Mouse (Mus musculus): Measurements from ENCODE around the gene Rps19. TPM values are rescaled to one million over a fixed set of nuclear protein-coding genes. Genes with fewer than 3 reads are reported as not detected.

Gene Rps19
- polyA plus RNA-seq, 1 experiment: 698 TPM

- DNase-seq: peak; percentile 79
- H3K27ac ChIP-seq (ENCODE audit: control insufficient read depth, insufficient read depth, low read length): peak within 1 kb of the TSS; percentile 90
- no peaks in the 10 kb centered on the region for H3K36me3 ChIP-seq (ENCODE audit: control insufficient read depth, insufficient read depth, low read length)
- H3K4me1 ChIP-seq (replicated peaks; ENCODE audit: control insufficient read depth, insufficient read depth, low read length): peaks cover 31% of the 10 kb centered on the region
- TF ChIP-seq POLR2A (IDR thresholded peaks at IDR 0.05; ENCODE audit: control insufficient read depth, extremely low read depth, insufficient read depth, low read length, poor library complexity) (peak; percentile 89), CTCF (IDR thresholded peaks at IDR 0.05; ENCODE audit: borderline replicate concordance, control insufficient read depth, extremely low read depth, insufficient read depth, low read length, poor library complexity) (peak; percentile 11; the same call in 1 of the 2 replicates)
- WGBS: 1% methylated on average over 57 of the region's 68 CpGs
- H3K4me3 ChIP-seq (ENCODE audit: control insufficient read depth, insufficient read depth, low read length): peak within 1 kb of the TSS; percentile 91
- H3K27me3 ChIP-seq (ENCODE audit: control insufficient read depth, insufficient read depth, low read length): no peaks in the 10 kb centered on the region
Observed at GRCm38 (mm10) chr7:24902630-24903443, 18.7 kb downstream of the Rps19 start, which contains the start of gene Arhgef1. Gene Arhgef1, plus strand, starts transcription at chr7:24902912.

GRCm38 (mm10) chr7:24903444-24903825 is 19.3 kb downstream of the Rps19 start:
- Histone ChIP-seq H3K4me1 (replicated peaks; ENCODE audit: control insufficient read depth, insufficient read depth, low read length) (peaks cover 37% of the 10 kb centered on the region), H3K36me3 (ENCODE audit: control insufficient read depth, insufficient read depth, low read length) (peaks cover 2% of the 10 kb centered on the region), H3K27ac (ENCODE audit: control insufficient read depth, insufficient read depth, low read length) (peak overlapping the region; percentile 81), H3K4me3 (ENCODE audit: control insufficient read depth, insufficient read depth, low read length) (peak overlapping the region; percentile 91), H3K27me3 (ENCODE audit: control insufficient read depth, insufficient read depth, low read length) (no peaks in the 10 kb centered on the region)
- WGBS: under 1% methylated on average over 10 of the region's 10 CpGs
- TF ChIP-seq CTCF (IDR thresholded peaks at IDR 0.05; ENCODE audit: borderline replicate concordance, control insufficient read depth, extremely low read depth, insufficient read depth, low read length, poor library complexity): no peak
- no peak for TF ChIP-seq POLR2A (IDR thresholded peaks at IDR 0.05; ENCODE audit: control insufficient read depth, extremely low read depth, insufficient read depth, low read length, poor library complexity)
- DNase-seq: no peak

- H3K27me3 ChIP-seq (ENCODE audit: control insufficient read depth, insufficient read depth, low read length): no peaks in the 10 kb centered on the region
Observed at GRCm38 (mm10) chr7:24904070-24904483, 19.9 kb downstream of the Rps19 start.

GRCm38 (mm10) chr7:24904936-24905335 is 20.8 kb downstream of the Rps19 start:
- Histone ChIP-seq H3K4me3 (ENCODE audit: control insufficient read depth, insufficient read depth, low read length) (peak overlapping the region; percentile 10), H3K4me1 (replicated peaks; ENCODE audit: control insufficient read depth, insufficient read depth, low read length) (peaks cover 39% of the 10 kb centered on the region), H3K36me3 (ENCODE audit: control insufficient read depth, insufficient read depth, low read length) (peaks cover 16% of the 10 kb centered on the region), H3K27me3 (ENCODE audit: control insufficient read depth, insufficient read depth, low read length) (no peaks in the 10 kb centered on the region), H3K27ac (ENCODE audit: control insufficient read depth, insufficient read depth, low read length) (peak overlapping the region; percentile 48)
- peak; percentile 59 for DNase-seq
- TF ChIP-seq POLR2A (IDR thresholded peaks at IDR 0.05; ENCODE audit: control insufficient read depth, extremely low read depth, insufficient read depth, low read length, poor library complexity) (no peak), CTCF (IDR thresholded peaks at IDR 0.05; ENCODE audit: borderline replicate concordance, control insufficient read depth, extremely low read depth, insufficient read depth, low read length, poor library complexity) (0 out of 2 replicates have a peak, but pooled peaks have one; percentile 21)
- 17% methylated on average over 3 of the region's 3 CpGs for WGBS

More at GRCm38 (mm10) chr7:24904070-24904483, 19.9 kb downstream of the Rps19 start:
- DNase-seq: peak; percentile 97
- WGBS: under 1% methylated on average over 29 of the region's 30 CpGs
- peak; percentile 57; the same call in 1 of the 2 replicates for TF ChIP-seq CTCF (IDR thresholded peaks at IDR 0.05; ENCODE audit: borderline replicate concordance, control insufficient read depth, extremely low read depth, insufficient read depth, low read length, poor library complexity)
- peak; percentile 52 for TF ChIP-seq POLR2A (IDR thresholded peaks at IDR 0.05; ENCODE audit: control insufficient read depth, extremely low read depth, insufficient read depth, low read length, poor library complexity)
- peak overlapping the region; percentile 85 for H3K4me3 ChIP-seq (ENCODE audit: control insufficient read depth, insufficient read depth, low read length)
- peaks cover 9% of the 10 kb centered on the region for H3K36me3 ChIP-seq (ENCODE audit: control insufficient read depth, insufficient read depth, low read length)
- H3K4me1 ChIP-seq (replicated peaks; ENCODE audit: control insufficient read depth, insufficient read depth, low read length): peaks cover 39% of the 10 kb centered on the region
- H3K27ac ChIP-seq (ENCODE audit: control insufficient read depth, insufficient read depth, low read length): peak overlapping the region; percentile 77

- H3K4me1 ChIP-seq (replicated peaks; ENCODE audit: control insufficient read depth, insufficient read depth, low read length): peaks cover 39% of the 10 kb centered on the region
- H3K27ac ChIP-seq (ENCODE audit: control insufficient read depth, insufficient read depth, low read length): peak overlapping the region; percentile 97
- H3K27me3 ChIP-seq (ENCODE audit: control insufficient read depth, insufficient read depth, low read length): no peaks in the 10 kb centered on the region
- H3K4me3 ChIP-seq (ENCODE audit: control insufficient read depth, insufficient read depth, low read length): peak overlapping the region; percentile 53
- TF ChIP-seq CTCF (IDR thresholded peaks at IDR 0.05; ENCODE audit: borderline replicate concordance, control insufficient read depth, extremely low read depth, insufficient read depth, low read length, poor library complexity): no peak
- TF ChIP-seq POLR2A (IDR thresholded peaks at IDR 0.05; ENCODE audit: control insufficient read depth, extremely low read depth, insufficient read depth, low read length, poor library complexity): no peak
- peaks cover 25% of the 10 kb centered on the region for H3K36me3 ChIP-seq (ENCODE audit: control insufficient read depth, insufficient read depth, low read length)
- peak; percentile 53 for DNase-seq
- WGBS: 3% methylated on average over 6 of the region's 6 CpGs
Observed at GRCm38 (mm10) chr7:24906551-24906950, 22.4 kb downstream of the Rps19 start.

GRCm38 (mm10) chr7:24907211-24907748 is 23.1 kb downstream of the Rps19 start:
- H3K4me3 ChIP-seq (ENCODE audit: control insufficient read depth, insufficient read depth, low read length): peak overlapping the region; percentile 53
- no peaks in the 10 kb centered on the region for H3K27me3 ChIP-seq (ENCODE audit: control insufficient read depth, insufficient read depth, low read length)
- DNase-seq: peak; percentile 84
- TF ChIP-seq CTCF (IDR thresholded peaks at IDR 0.05; ENCODE audit: borderline replicate concordance, control insufficient read depth, extremely low read depth, insufficient read depth, low read length, poor library complexity): 0 out of 2 replicates have a peak, but pooled peaks have one; percentile 41
- 0 out of 2 replicates have a peak, but pooled peaks have one; percentile 39 for TF ChIP-seq POLR2A (IDR thresholded peaks at IDR 0.05; ENCODE audit: control insufficient read depth, extremely low read depth, insufficient read depth, low read length, poor library complexity)
- H3K36me3 ChIP-seq (ENCODE audit: control insufficient read depth, insufficient read depth, low read length): peaks cover 31% of the 10 kb centered on the region
- peaks cover 32% of the 10 kb centered on the region for H3K4me1 ChIP-seq (replicated peaks; ENCODE audit: control insufficient read depth, insufficient read depth, low read length)
- H3K27ac ChIP-seq (ENCODE audit: control insufficient read depth, insufficient read depth, low read length): peak overlapping the region; percentile 97
- 3% methylated on average over 13 of the region's 13 CpGs for WGBS

Data from thymus, adult 2 months (tissue).